Mouse (Mus musculus) right cerebral cortex, postnatal 14 days (tissue): ENCODE data around the gene Prkca.

Source experiments
- DNase-seq: peaks from one replicate; pipeline ENCODE4 v3.0.0; 2022

Gene Prkca

GRCm38 (mm10) chr11:108257921-108258320 lies 85.8 kb downstream of the Prkca start:
- DNase-seq, result no peak

- DNase-seq, result no peak
These were observed 89.0 kb downstream of the Prkca start for GRCm38 (mm10) chr11:108254681-108255080.

GRCm38 (mm10) chr11:108251924-108252775 lies 91.6 kb downstream of the Prkca start:
- no peak for DNase-seq

- DNase-seq, result no peak
These were observed 92.7 kb downstream of the Prkca start for GRCm38 (mm10) chr11:108250829-108251637.

GRCm38 (mm10) chr11:108250146-108250635 lies 93.5 kb downstream of the Prkca start:
- no peak for DNase-seq

GRCm38 (mm10) chr11:108249487-108249886 lies 94.2 kb downstream of the Prkca start:
- DNase-seq, result no peak

- no peak for DNase-seq
These were observed 94.7 kb downstream of the Prkca start for GRCm38 (mm10) chr11:108249047-108249403.

- DNase-seq, result no peak
These were observed 95.3 kb downstream of the Prkca start for GRCm38 (mm10) chr11:108248218-108249046.

GRCm38 (mm10) chr11:108247121-108247863 lies 96.4 kb downstream of the Prkca start:
- no peak for DNase-seq

GRCm38 (mm10) chr11:108246267-108246702 lies 97.4 kb downstream of the Prkca start:
- no peak for DNase-seq

- no peak for DNase-seq
These were observed 99.5 kb downstream of the Prkca start for GRCm38 (mm10) chr11:108244241-108244640.

- DNase-seq, result no peak
These were observed 100.1 kb downstream of the Prkca start for GRCm38 (mm10) chr11:108243633-108244032.

- DNase-seq, result no peak
These were observed 102.7 kb downstream of the Prkca start for GRCm38 (mm10) chr11:108240924-108241498.

GRCm38 (mm10) chr11:108239173-108239572 lies 104.6 kb downstream of the Prkca start:
- DNase-seq, result no peak

- no peak for DNase-seq
These were observed 106.8 kb downstream of the Prkca start for GRCm38 (mm10) chr11:108236754-108237428.

GRCm38 (mm10) chr11:108236195-108236594 lies 107.5 kb downstream of the Prkca start:
- DNase-seq, result no peak

GRCm38 (mm10) chr11:108235081-108235703 lies 108.5 kb downstream of the Prkca start:
- DNase-seq, result no peak

GRCm38 (mm10) chr11:108233015-108233414 lies 110.7 kb downstream of the Prkca start:
- DNase-seq, result no peak

- DNase-seq, result no peak
These were observed 113.6 kb downstream of the Prkca start for GRCm38 (mm10) chr11:108230101-108230500.

- no peak for DNase-seq
These were observed 114.4 kb downstream of the Prkca start for GRCm38 (mm10) chr11:108229176-108229946.
